Mouse (Mus musculus): ENCODE data around the gene Zfp36l2. TPM values are rescaled to one million over a fixed set of nuclear protein-coding genes. Genes with fewer than 3 reads are reported as not detected.
"Not testable (repeated sequence)": the region's sequence is repeated elsewhere in the genome, so short reads cannot be mapped to it uniquely, and the experiment has no call there.

Zfp36l2 gene
- polyA plus RNA-seq, 1 experiment from 2014 or later, result 14.5 TPM

- H3K9me3 ChIP-seq (replicated peaks; ENCODE audit: control insufficient read depth, low read length), result no peaks in the 10 kb centered on the region
- no peaks in the 10 kb centered on the region for H3K27me3 ChIP-seq (ENCODE audit: control insufficient read depth, insufficient read depth, low read length)
- peak overlapping the region; percentile 82 for H3K9ac ChIP-seq (ENCODE audit: low read length)
- H3K4me2 ChIP-seq (ENCODE audit: low read depth, low read length), result peak overlapping the region; percentile 98
- H3K4me1 ChIP-seq (ENCODE audit: control insufficient read depth, insufficient read depth, low read length), result peaks cover 18% of the 10 kb centered on the region
- peak overlapping the region; percentile 100 for H3K27ac ChIP-seq (ENCODE audit: low read length)
- 64% methylated on average over 5 of the region's 5 CpGs for WGBS
- no peaks in the 10 kb centered on the region for H3K36me3 ChIP-seq (ENCODE audit: control insufficient read depth, insufficient read depth, low read length)
- H3K4me3 ChIP-seq (replicated peaks; ENCODE audit: low read length), result peak overlapping the region; percentile 64
- ATAC-seq (ENCODE audit: insufficient read depth, low FRiP score), result no peak
These were observed 1.5 kb upstream of the Zfp36l2 start for GRCm38 (mm10) chr17:84189127-84189854.

DNA sequence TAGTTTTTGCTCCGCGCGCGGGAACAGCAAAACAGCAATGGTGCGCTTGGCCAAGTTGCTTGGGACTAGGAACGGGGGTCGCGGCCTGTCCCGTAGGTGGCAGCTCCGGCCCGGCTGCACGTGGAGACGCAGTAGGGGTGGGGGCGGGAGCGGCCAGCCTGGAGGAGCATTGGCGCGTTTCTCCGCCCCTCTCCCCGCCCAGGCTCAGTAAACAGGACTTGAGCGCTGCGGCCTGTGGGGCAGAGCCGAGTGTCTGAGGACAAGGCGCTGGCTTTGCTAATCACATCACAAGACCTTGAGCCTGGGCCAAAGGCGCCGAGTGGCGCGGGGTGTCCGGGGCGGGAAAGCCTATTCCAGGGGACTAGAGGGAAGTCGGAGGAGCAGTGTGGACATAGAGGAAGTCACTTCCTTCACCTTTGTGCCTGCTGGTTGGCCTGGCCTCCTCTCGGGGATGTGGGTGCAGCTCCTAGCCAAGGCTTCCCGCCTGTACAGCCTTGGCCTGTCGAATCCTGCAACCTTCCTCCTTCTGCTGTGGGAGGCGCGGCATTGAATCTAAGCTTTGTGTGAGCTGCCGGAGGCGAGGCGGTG, 721 bp upstream of the Zfp36l2 start:
- H3K9me3 ChIP-seq (replicated peaks; ENCODE audit: control insufficient read depth, low read length), result no peaks in the 10 kb centered on the region
- H3K27ac ChIP-seq (ENCODE audit: low read length), result peak overlapping the region; percentile 100
- ATAC-seq (ENCODE audit: insufficient read depth, low FRiP score), result peak; percentile 90
- H3K9ac ChIP-seq (ENCODE audit: low read length), result peak overlapping the region; percentile 82
- peak overlapping the region; percentile 98 for H3K4me2 ChIP-seq (ENCODE audit: low read depth, low read length)
- no peaks in the 10 kb centered on the region for H3K27me3 ChIP-seq (ENCODE audit: control insufficient read depth, insufficient read depth, low read length)
- under 1% methylated on average over 38 of the region's 38 CpGs for WGBS
- H3K36me3 ChIP-seq (ENCODE audit: control insufficient read depth, insufficient read depth, low read length), result no peaks in the 10 kb centered on the region
- peak overlapping the region; percentile 64 for H3K4me3 ChIP-seq (replicated peaks; ENCODE audit: low read length)
- peaks cover 20% of the 10 kb centered on the region for H3K4me1 ChIP-seq (ENCODE audit: control insufficient read depth, insufficient read depth, low read length)

DNA sequence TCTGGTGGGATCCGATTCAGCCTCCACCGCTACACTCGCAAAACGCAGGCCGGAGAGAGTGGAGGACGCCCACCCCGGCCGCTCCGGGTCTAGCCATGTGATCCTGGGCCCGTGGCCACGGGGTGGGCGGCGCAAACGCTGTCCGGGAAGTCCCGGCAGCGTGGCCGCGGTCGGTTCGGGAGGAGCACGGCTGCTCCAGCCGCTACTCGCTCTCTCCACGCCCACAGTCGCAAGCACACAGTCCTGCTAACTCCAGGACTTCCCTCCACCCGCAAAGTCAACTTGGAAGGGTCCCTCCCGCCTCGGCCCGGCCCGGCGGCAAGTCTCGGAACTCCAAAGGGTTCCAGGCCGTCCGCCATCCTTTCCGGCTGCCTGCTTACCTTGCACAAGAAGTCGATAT, 483 bp downstream of the Zfp36l2 start:
- not testable (repeated sequence) for H3K36me3 ChIP-seq (ENCODE audit: control insufficient read depth, insufficient read depth, low read length); H3K9me3 ChIP-seq (replicated peaks; ENCODE audit: control insufficient read depth, low read length); H3K27me3 ChIP-seq (ENCODE audit: control insufficient read depth, insufficient read depth, low read length)
- peak overlapping the region; percentile 100 for H3K27ac ChIP-seq (ENCODE audit: low read length)
- ATAC-seq (ENCODE audit: insufficient read depth, low FRiP score), result peak; percentile 30
- WGBS, result 0% methylated on average over 8 of the region's 37 CpGs
- H3K4me2 ChIP-seq (ENCODE audit: low read depth, low read length), result peak overlapping the region; percentile 98
- peaks cover 32% of the 10 kb centered on the region for H3K4me1 ChIP-seq (ENCODE audit: control insufficient read depth, insufficient read depth, low read length)
- H3K4me3 ChIP-seq (replicated peaks; ENCODE audit: low read length), result peak overlapping the region; percentile 90
- H3K9ac ChIP-seq (ENCODE audit: low read length), result peak overlapping the region; percentile 98

- ATAC-seq (ENCODE audit: insufficient read depth, low FRiP score), result no peak
- peak overlapping the region; percentile 68 for H3K4me2 ChIP-seq (ENCODE audit: low read depth, low read length)
- peak overlapping the region; percentile 98 for H3K27ac ChIP-seq (ENCODE audit: low read length)
- peak overlapping the region; percentile 90 for H3K4me3 ChIP-seq (replicated peaks; ENCODE audit: low read length)
- no peaks in the 10 kb centered on the region for H3K27me3 ChIP-seq (ENCODE audit: control insufficient read depth, insufficient read depth, low read length)
- under 1% methylated on average over 79 of the region's 80 CpGs for WGBS
- H3K9ac ChIP-seq (ENCODE audit: low read length), result peak overlapping the region; percentile 98
- H3K9me3 ChIP-seq (replicated peaks; ENCODE audit: control insufficient read depth, low read length), result no peaks in the 10 kb centered on the region
- H3K36me3 ChIP-seq (ENCODE audit: control insufficient read depth, insufficient read depth, low read length), result no peaks in the 10 kb centered on the region
- H3K4me1 ChIP-seq (ENCODE audit: control insufficient read depth, insufficient read depth, low read length), result peaks cover 39% of the 10 kb centered on the region
These were observed 1.1 kb downstream of the Zfp36l2 start for GRCm38 (mm10) chr17:84186451-84187202.

- H3K27me3 ChIP-seq (ENCODE audit: control insufficient read depth, insufficient read depth, low read length), result no peaks in the 10 kb centered on the region
- peaks cover 47% of the 10 kb centered on the region for H3K4me1 ChIP-seq (ENCODE audit: control insufficient read depth, insufficient read depth, low read length)
- peak overlapping the region; percentile 98 for H3K9ac ChIP-seq (ENCODE audit: low read length)
- peak overlapping the region; percentile 90 for H3K4me3 ChIP-seq (replicated peaks; ENCODE audit: low read length)
- peak overlapping the region; percentile 68 for H3K4me2 ChIP-seq (ENCODE audit: low read depth, low read length)
- no peaks in the 10 kb centered on the region for H3K36me3 ChIP-seq (ENCODE audit: control insufficient read depth, insufficient read depth, low read length)
- H3K9me3 ChIP-seq (replicated peaks; ENCODE audit: control insufficient read depth, low read length), result no peaks in the 10 kb centered on the region
- ATAC-seq (ENCODE audit: insufficient read depth, low FRiP score), result no peak
- H3K27ac ChIP-seq (ENCODE audit: low read length), result peak overlapping the region; percentile 98
- WGBS, result under 1% methylated on average over 104 of the region's 108 CpGs
These were observed 1.9 kb downstream of the Zfp36l2 start for GRCm38 (mm10) chr17:84185581-84186450.

DNA sequence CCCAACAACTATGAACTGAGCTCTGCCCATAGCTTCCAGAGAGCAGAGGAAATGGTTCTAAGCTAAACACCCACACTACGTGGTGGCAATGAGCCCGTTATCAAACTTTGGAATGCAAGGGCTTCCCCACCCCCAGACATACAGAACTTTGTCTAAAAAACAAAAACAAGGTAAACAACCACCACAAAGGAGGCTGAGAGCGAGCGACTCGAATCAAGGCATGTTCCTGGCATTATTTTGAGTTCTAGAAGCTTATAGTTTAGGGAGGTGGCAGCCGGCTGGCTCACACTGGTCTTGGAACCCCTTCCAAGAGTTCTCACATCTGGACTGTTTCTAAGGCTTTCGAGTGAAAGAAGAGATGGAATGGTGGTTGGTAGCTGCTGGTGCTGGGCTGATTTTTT, 2.7 kb downstream of the Zfp36l2 start:
- H3K4me1 ChIP-seq (ENCODE audit: control insufficient read depth, insufficient read depth, low read length), result peaks cover 51% of the 10 kb centered on the region
- 1% methylated on average over 7 of the region's 7 CpGs for WGBS

GRCm38 (mm10) chr17:84183291-84183781, 4.4 kb downstream of the Zfp36l2 start:
- ATAC-seq (ENCODE audit: insufficient read depth, low FRiP score), result peak; percentile 15; the same call in 1 of the 2 replicates
- Histone ChIP-seq H3K4me2 (ENCODE audit: low read depth, low read length) (peak overlapping the region; percentile 67), H3K27ac (ENCODE audit: low read length) (peak overlapping the region; percentile 96), H3K9ac (ENCODE audit: low read length) (peak overlapping the region; percentile 67), H3K4me3 (replicated peaks; ENCODE audit: low read length) (peak overlapping the region; percentile 41), H3K27me3 (ENCODE audit: control insufficient read depth, insufficient read depth, low read length) (no peaks in the 10 kb centered on the region), H3K36me3 (ENCODE audit: control insufficient read depth, insufficient read depth, low read length) (no peaks in the 10 kb centered on the region), H3K9me3 (replicated peaks; ENCODE audit: control insufficient read depth, low read length) (no peaks in the 10 kb centered on the region), H3K4me1 (ENCODE audit: control insufficient read depth, insufficient read depth, low read length) (peaks cover 43% of the 10 kb centered on the region)
- 2% methylated on average over 12 of the region's 12 CpGs for WGBS

More for the DNA sequence above, 2.7 kb downstream of the Zfp36l2 start:
- Histone ChIP-seq H3K27me3 (ENCODE audit: control insufficient read depth, insufficient read depth, low read length) (no peaks in the 10 kb centered on the region), H3K9me3 (replicated peaks; ENCODE audit: control insufficient read depth, low read length) (no peaks in the 10 kb centered on the region), H3K4me3 (replicated peaks; ENCODE audit: low read length) (peak overlapping the region; percentile 90), H3K27ac (ENCODE audit: low read length) (peak overlapping the region; percentile 98), H3K4me2 (ENCODE audit: low read depth, low read length) (peak overlapping the region; percentile 68), H3K9ac (ENCODE audit: low read length) (peak overlapping the region; percentile 98), H3K36me3 (ENCODE audit: control insufficient read depth, insufficient read depth, low read length) (no peaks in the 10 kb centered on the region)
- ATAC-seq (ENCODE audit: insufficient read depth, low FRiP score), result no peak
